Mouse (Mus musculus) ovary, postnatal 10 days (tissue): ENCODE data around the gene Bgn.
A peak's percentile ranks its signal among the peaks of the same experiment; 100 is the strongest.

Source experiments
- DNase-seq: peaks from one replicate; pipeline ENCODE4 v3.0.0; 2022; ENCODE audit warnings: low spot score

Gene Bgn

GRCm38 (mm10) chrX:73483484-73483810 lies at the start of gene Bgn:
Gene Bgn, plus strand, starts transcription at chrX:73483602.
- DNase-seq: no peak

- DNase-seq: no peak
Measured at GRCm38 (mm10) chrX:73435252-73435651, 48.1 kb upstream of the Bgn start, which contains the start of gene Trex2. Gene Trex2, minus strand, starts transcription at chrX:73435344.

GRCm38 (mm10) chrX:73441428-73441827 lies 42.0 kb upstream of the Bgn start:
- no peak for DNase-seq

DNA sequence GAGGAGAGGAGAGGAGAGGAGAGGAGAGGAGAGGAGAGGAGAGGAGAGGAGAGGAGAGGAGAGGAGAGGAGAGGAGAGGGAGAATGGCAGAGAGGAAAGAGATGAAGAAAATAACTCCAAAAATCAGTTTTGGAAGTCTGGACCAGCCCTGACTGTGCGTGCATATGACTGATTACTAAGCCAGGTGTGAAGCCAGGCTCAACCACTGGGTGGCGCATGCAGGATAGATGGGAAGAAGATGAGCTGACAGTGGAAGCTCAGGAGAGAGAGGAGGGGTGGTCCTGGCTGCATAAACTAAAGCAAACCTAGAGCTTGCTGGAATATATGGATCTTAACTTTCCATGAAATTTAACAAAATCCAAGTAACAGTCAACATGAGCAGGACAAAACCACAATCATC lies 31.5 kb upstream of the Bgn start:
- DNase-seq: no peak

- DNase-seq: peak; percentile 58
Measured at GRCm38 (mm10) chrX:73458877-73459392, 24.5 kb upstream of the Bgn start, which contains the start of gene Haus7. Gene Haus7, minus strand, starts transcription at chrX:73459044.

- no peak for DNase-seq
Measured at GRCm38 (mm10) chrX:73460792-73461191, 22.6 kb upstream of the Bgn start.

DNA sequence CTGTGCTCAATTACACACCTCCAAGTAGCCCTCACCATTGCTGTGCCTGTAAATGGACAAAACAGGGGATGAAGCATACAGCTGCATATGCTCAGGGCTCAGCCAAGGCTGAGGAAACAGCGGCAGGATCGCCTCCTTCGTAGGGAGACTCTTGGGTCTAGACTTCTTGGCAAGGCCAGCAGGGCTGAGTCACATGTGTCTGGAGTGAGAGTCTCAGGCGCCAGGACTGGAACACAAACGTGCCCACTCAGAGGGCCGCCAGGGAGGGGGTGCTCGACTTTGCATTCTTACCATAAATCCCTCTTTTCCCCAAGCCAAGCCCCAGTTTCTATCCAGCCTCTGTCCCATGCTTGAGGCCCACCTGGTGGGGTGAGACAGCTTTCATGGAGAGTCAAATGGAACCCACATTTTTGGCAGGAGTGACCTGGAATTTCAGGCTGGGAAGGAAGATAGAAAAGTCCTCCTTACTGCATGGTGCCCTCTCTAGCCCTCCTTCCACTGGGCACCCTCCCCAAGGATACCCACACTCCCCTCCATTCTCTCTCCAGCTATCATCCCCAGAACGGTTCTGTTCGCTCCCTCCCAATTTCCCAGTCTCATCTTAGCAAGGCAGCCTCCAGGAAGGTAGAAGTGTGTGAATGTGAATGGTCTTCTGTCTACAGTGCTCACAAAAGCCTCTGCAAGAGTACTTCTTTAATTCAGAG lies 17.8 kb upstream of the Bgn start:
- DNase-seq: no peak

- DNase-seq: no peak
Measured at GRCm38 (mm10) chrX:73467446-73468241, 15.8 kb upstream of the Bgn start.

DNA sequence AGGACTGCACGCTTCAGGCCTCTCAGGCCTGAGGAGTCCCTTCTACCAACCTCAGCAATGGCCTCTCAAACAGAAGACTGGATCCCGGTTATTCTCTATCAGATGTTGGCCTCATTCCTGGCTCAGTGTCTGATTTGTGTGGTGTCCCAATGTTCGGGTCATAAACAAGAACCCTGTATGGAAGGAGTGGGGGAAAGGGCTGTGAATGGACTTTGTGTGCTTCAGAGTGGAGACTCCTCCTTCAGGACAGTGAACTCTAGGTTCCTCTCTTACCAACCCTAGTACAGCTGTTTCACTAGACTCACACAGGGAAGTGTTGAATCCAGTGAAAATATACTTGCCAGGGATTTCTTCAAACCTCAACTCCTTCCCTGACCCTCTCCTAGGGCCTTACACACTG lies 15.1 kb upstream of the Bgn start:
- no peak for DNase-seq

DNA sequence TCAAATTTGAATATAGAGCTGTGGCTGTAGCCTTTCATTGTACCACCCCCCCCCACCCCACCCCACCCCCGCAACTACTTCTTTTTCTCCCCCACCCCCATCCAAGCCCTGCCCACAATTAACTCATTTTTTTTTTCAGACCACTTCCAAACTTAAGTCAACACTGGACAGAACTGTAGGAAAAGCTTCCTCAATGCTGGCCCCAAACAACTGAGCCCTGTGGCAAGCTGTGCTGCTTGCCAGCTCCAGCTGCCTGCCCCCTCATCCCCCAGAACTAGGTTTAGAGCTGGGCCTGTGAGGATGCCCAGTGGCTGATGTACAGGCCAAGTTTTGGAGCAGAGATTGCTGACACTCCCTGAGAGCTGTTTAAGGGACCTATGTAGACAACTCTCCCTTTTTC lies 14.7 kb upstream of the Bgn start:
- no peak for DNase-seq

DNA sequence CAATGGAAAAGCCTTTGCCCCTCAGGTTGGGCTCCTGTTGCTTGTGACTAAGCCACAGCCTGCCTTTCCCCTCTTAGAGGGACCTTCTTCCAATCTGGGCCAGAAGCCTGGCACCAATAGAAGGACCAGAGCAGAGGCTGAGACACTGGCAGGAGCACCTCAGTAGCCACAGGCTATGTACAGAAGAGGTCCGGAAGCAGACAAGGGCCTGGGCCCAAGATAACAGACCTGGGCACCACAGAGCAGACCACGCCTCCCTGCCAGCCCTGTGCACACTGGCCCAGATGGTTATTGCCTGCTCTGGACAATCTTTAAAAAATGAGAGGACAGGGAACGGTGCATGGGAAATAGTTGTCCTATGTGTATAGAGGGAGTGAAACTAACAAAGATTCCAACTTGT lies 11.6 kb upstream of the Bgn start:
- no peak for DNase-seq

GRCm38 (mm10) chrX:73474340-73475165 lies 8.8 kb upstream of the Bgn start:
- DNase-seq: no peak

GRCm38 (mm10) chrX:73475658-73476256 lies 7.6 kb upstream of the Bgn start:
- DNase-seq: no peak

- DNase-seq: no peak
Measured at GRCm38 (mm10) chrX:73476621-73477020, 6.8 kb upstream of the Bgn start.

- DNase-seq: no peak
Measured at GRCm38 (mm10) chrX:73477500-73477899, 5.9 kb upstream of the Bgn start.

GRCm38 (mm10) chrX:73479656-73480055 lies 3.7 kb upstream of the Bgn start:
- DNase-seq: no peak

GRCm38 (mm10) chrX:73480334-73480733 lies 3.1 kb upstream of the Bgn start:
- no peak for DNase-seq

DNA sequence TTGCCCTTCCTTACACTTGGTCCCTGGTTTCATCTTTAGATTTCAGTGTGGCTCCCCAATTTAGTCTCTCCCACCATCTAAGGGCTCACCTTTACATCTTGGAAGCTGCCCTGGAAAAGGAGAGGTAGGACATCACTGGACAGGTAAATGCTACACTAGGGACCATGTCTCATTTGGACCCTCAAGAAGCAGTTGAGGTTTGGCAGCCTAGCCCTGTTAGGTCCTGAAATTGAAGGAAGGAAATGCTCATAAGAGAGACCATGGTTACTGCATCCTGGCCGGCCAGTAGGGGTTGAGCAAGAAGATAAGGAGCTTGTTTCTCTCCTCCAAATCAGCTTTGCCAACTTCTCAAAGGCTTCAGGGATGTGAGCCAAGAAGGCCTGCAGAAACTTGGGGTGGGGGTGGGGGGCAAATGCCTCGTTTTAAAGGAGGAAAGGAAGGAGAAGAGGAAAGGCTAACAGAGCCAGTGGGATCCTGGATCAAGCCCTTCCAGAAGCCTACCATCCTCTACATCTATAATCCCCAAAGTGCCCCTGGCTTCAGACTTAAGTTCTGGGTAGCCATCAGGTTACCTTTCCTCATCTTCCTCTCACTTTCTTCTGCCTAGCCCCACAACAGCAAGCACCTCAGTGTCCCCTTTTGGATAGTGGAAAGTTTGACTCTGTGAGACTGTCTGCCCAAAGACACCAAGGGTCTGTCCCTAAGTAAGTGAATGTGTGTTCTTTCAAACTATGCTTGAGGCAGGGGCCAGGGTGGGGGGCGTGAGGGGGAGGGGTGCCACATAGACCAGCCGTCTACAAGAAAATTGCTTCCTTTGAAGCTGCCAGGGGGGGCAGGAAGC lies 539 bp upstream of the Bgn start:
- DNase-seq: no peak

- DNase-seq: no peak
Measured at GRCm38 (mm10) chrX:73484076-73484475, 674 bp downstream of the Bgn start.

- no peak for DNase-seq
Measured at GRCm38 (mm10) chrX:73484870-73485269, 1.5 kb downstream of the Bgn start.

GRCm38 (mm10) chrX:73486920-73487319 lies 3.5 kb downstream of the Bgn start:
- DNase-seq: no peak
